Mouse (Mus musculus): ENCODE results near the gene Metrnl. TPM values are rescaled to one million over a fixed set of nuclear protein-coding genes. Genes with fewer than 3 reads are reported as not detected.
A peak's percentile ranks its signal among the peaks of the same experiment; 100 is the strongest.

The Metrnl gene
- total and polyA plus RNA-seq, 3 experiments, result 0.33 to 1.1 (median 1.1) TPM

DNA sequence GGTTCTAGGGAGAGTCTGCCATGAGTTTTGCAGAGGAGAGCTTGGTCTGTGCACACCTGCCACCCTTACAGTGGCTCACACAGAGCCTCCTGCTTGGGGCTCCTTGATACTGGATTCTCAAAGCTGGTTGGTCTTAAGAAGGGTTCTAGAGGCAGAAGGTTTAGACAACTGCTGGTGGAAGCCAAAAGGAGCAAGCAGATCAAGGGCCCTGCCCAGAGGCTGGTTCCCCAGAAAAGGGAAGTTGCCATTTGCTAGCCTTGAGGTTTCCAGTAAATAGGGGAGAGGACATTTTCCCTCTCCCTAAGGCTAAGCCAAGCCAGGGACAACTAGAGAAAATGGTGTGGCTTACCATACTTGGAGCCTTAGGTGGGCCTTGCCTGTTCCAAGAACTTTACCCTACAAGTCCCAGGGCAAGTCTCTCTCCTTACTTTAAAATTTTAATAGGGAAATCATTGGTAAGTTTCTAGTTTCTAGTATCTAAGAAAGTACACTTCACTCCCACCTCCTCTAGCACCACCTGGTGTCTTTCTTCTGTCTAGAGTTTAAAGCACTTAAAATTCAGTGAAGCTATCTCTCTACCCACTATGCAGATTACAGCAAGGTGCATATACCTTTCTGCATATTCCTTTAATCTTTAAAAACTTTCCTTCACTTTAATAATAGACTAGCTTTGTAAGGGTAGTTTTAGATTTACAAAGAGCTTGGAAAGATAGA, 42.7 kb downstream of the Metrnl start:
- dilution Hi-C loops (cut with MboI; ENCODE audit: extremely low pct_ligation_motif_present, extremely low pct_unique_long_range_greater_than_20kb, low sequenced_read_pairs) (no loop called here), in situ Hi-C loops (cut with MboI; ENCODE audit: low pct_ligation_motif_present, low pct_unique_long_range_greater_than_20kb, low sequenced_read_pairs) (no loop called here)
- H3K4me2 ChIP-seq (ENCODE audit: insufficient read depth, low read depth, poor library complexity, severe bottlenecking), result no peak overlapping the region
- peaks cover 11 to 15% of the 10 kb centered on the region in 2 experiments for H3K4me1 ChIP-seq (ENCODE audit: control insufficient read depth in 1 of 2, insufficient read depth in 2 of 2)
- no peaks in the 10 kb centered on the region for H3K79me2 ChIP-seq (replicated peaks; ENCODE audit: control insufficient read depth, extremely low read depth, insufficient read depth, poor library complexity, severe bottlenecking)
- H3K27ac ChIP-seq (ENCODE audit: insufficient read depth, low read depth), result no peak overlapping the region
- no peak for TF ChIP-seq POLR2A (IDR thresholded peaks at IDR 0.05; ENCODE audit: low read depth, low read length)
- no peak for TF ChIP-seq MAX (IDR thresholded peaks at IDR 0.05; ENCODE audit: low read length)
- no peak for TF ChIP-seq PAX5 (IDR thresholded peaks at IDR 0.05; ENCODE audit: low read length)
- TF ChIP-seq CHD2 (IDR thresholded peaks at IDR 0.05; ENCODE audit: low read length), result no peak
- peak; percentile 63 for TF ChIP-seq SMC3 (IDR thresholded peaks at IDR 0.05; ENCODE audit: low read depth, low read length)
- TF ChIP-seq RAD21 (IDR thresholded peaks at IDR 0.05; ENCODE audit: low read depth, low read length), result peak; percentile 60
- no peak for TF ChIP-seq ZMIZ1 (IDR thresholded peaks at IDR 0.05; ENCODE audit: low read depth, low read length)
- no peak for TF ChIP-seq ZC3H11A (IDR thresholded peaks at IDR 0.05; ENCODE audit: low read depth, low read length)
- no peak for TF ChIP-seq HCFC1 (IDR thresholded peaks at IDR 0.05; ENCODE audit: low read depth, low read length)
- TF ChIP-seq MXI1 (IDR thresholded peaks at IDR 0.05; ENCODE audit: low read depth, low read length), result no peak
- TF ChIP-seq POLR2AphosphoS2 (IDR thresholded peaks at IDR 0.05; ENCODE audit: low read depth, low read length), result no peak
- no peak for TF ChIP-seq BHLHE40 (IDR thresholded peaks at IDR 0.05; ENCODE audit: low read depth, low read length)
- peak in 1 of 2 experiments; percentile 62; a peak in 2 of 4 replicates for TF ChIP-seq CTCF (conservative IDR thresholded peaks at IDR 0.05 in 1 of 2, IDR thresholded peaks at IDR 0.05 in 1 of 2; ENCODE audit: low read depth in 2 of 2, low read length in 2 of 2)
- TF ChIP-seq GABPA (IDR thresholded peaks at IDR 0.05; ENCODE audit: insufficient replicate concordance, low read depth, low read length), result no peak
- no peak for TF ChIP-seq MEF2A (IDR thresholded peaks at IDR 0.05; ENCODE audit: borderline replicate concordance, low read depth, low read length)
- TF ChIP-seq CHD1 (IDR thresholded peaks at IDR 0.05; ENCODE audit: low read depth, low read length), result no peak
- TF ChIP-seq NELFE (IDR thresholded peaks at IDR 0.05; ENCODE audit: low read depth, low read length), result no peak
- TF ChIP-seq TCF12 (IDR thresholded peaks at IDR 0.05; ENCODE audit: low read depth, low read length), result no peak
- TF ChIP-seq RCOR1 (conservative IDR thresholded peaks at IDR 0.05; ENCODE audit: low read depth, low read length), result no peak
- no peak for TF ChIP-seq ZNF384 (IDR thresholded peaks at IDR 0.05; ENCODE audit: low read depth, low read length)
- no peak for TF ChIP-seq ZKSCAN1 (IDR thresholded peaks at IDR 0.05; ENCODE audit: borderline replicate concordance, low read depth, low read length)
- no peak for TF ChIP-seq ELF1 (IDR thresholded peaks at IDR 0.05; ENCODE audit: low read depth, low read length)
- no peak for TF ChIP-seq KAT2A (IDR thresholded peaks at IDR 0.05; ENCODE audit: insufficient replicate concordance, low read length)
- TF ChIP-seq EP300 (IDR thresholded peaks at IDR 0.05; ENCODE audit: low read length), result no peak
- TF ChIP-seq MYC (IDR thresholded peaks at IDR 0.05; ENCODE audit: low read depth, low read length), result no peak
- TF ChIP-seq ETS1 (conservative IDR thresholded peaks at IDR 0.05; ENCODE audit: low read depth, low read length), result no peak
- TF ChIP-seq MAFK (IDR thresholded peaks at IDR 0.05; ENCODE audit: insufficient replicate concordance, low read length), result no peak
- 0 out of 2 replicates have a peak, but pooled peaks have one; percentile 11 for TF ChIP-seq E2F4 (IDR thresholded peaks at IDR 0.05; ENCODE audit: insufficient replicate concordance, low read depth, low read length)
- no peak for TF ChIP-seq USF1 (IDR thresholded peaks at IDR 0.05; ENCODE audit: low read depth, low read length)
- no peak for TF ChIP-seq IRF4 (IDR thresholded peaks at IDR 0.05; ENCODE audit: low read depth, low read length)
- H3K4me3 ChIP-seq (replicated peaks in 1 of 3; ENCODE audit: low read depth in 2 of 3, low read length in 2 of 3, poor library complexity in 1 of 3), result no peak overlapping the region
- no peak for DNase-seq (ENCODE audit: extremely low read depth)
- H3K9ac ChIP-seq (ENCODE audit: insufficient read depth, low read depth), result no peak overlapping the region
- H3K9me3 ChIP-seq (replicated peaks; ENCODE audit: low read length), result no peaks in the 10 kb centered on the region
- H3K27me3 ChIP-seq (replicated peaks), result no peaks in the 10 kb centered on the region
- no peaks in the 10 kb centered on the region for H3K36me3 ChIP-seq (replicated peaks in 1 of 2; ENCODE audit: control insufficient read depth in 1 of 2, insufficient read depth in 1 of 2, low read length in 1 of 2)
